Mouse (Mus musculus): ENCODE measurements around the gene Ddc.
A peak's percentile ranks its signal among the peaks of the same experiment; 100 is the strongest.

The Ddc gene

DNA sequence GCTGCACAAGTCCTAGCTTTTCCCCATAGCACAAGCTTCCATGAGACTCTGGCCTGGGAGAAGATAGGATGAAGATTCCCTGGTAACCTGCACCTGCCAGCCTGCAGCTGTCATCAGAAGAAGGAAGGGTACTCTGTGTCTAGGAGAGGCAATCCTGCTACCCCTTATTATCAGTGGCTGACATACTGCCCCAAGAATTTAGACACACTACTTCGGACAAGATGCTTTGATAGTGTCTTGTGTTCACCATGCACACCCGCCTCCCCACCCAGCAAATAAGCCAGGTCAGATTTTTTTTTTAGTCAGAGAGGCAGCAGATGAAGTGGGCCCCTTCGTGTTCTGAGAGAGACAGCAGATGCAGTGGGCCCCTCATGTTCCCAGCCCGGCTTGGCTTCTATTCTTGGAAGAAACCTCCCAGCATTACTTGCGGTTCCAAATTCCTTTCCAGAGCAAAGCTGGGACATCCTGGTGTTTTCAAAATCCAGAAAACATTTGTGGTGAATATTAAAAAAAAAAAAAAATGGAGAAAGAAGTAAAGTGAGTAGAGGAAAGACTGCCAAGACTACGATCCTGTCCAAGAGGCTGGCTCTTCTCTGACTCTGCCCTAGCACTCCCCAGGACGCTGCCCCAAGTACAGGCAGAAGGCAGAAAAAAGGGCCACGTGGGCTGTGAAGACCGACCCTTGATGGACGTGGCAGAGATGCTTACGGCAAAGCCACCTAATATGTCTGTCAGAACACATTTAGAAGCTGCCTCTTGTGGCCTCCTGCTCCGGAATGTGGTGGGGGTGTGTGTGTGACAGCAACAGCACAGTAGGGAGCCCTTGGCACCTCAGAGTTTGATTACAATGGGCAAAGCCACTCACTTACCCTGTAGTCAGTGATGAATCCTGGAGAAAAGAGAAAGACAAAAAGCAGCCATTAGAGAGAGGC lies 73.7 kb downstream of the Ddc start:
- DNase-seq (ENCODE audit: low spot score in 2 of 2) = no peak

DNA sequence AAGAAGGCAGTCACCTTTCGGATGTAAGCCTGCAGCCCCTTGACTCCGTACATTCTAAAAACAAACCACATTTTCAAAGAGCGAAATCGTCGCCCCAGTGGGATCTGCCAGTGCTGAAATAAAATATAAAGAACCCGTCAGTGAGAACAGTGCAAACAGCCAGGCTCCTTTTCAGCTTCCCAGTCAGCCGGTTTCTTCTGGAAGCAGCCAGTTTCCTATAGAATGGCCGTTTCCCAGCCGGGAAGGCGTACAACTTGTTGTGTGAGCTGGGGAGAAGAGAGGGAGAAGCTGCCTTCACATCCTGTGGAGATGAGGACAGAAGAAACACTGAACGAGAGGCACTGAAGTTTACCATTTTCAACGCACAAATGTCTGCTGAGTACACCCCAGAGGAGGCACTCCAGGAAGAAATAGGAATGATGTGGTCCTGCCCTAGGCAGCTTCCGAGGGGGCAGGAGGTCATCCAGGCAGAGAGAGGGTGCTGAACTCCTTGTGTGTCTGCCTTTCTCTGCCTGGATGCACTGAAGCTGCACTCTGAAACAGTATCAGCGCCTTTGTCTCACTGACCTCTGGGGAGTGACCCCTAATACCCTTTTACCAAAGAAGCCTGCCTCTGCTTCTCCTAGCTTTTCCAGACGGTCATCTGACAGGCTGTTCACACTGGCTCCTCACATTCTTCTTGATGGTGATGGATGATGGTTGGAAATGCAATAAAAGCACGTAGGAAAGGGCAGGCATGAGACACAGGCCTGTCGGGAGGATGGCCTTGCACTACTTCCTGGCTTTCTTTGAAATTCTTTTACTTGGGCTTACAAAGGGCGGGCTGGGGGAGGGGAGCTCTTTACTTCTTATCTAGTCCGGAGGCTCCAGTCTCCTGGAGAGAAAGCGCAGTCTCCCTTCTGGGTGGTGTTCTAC lies 75.5 kb downstream of the Ddc start:
- DNase-seq (ENCODE audit: low spot score in 2 of 2) = no peak

DNA sequence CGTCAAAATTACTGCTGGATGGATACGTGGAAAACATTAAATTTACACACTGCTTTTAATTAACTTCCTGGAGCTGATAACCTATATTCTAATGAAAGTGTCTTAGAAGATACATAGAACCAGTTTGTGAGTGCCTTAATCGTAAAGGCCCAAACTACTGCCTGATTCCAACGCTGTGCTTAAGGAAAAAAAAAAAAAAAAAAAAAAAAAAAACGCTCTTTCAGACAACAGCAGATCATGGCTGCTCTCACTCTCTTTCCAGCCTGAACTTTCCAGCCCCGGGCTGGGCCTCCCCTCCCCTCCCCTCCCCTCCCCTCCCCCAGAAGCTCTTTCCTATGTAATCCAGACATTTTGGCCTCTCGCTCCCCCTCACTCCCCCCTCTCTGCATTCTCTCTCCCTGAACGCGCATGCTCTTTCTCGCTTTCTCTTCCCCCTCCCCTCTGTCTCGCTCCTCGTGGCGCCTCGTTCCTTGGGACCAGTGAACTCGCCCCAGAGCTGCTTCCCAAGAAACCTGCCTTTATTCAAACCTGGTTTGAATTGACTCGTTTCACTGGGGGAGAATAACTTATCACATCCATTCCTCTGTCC lies 76.5 kb downstream of the Ddc start:
- DNase-seq (ENCODE audit: low spot score in 2 of 2) = peak; percentile 63 to 69

DNA sequence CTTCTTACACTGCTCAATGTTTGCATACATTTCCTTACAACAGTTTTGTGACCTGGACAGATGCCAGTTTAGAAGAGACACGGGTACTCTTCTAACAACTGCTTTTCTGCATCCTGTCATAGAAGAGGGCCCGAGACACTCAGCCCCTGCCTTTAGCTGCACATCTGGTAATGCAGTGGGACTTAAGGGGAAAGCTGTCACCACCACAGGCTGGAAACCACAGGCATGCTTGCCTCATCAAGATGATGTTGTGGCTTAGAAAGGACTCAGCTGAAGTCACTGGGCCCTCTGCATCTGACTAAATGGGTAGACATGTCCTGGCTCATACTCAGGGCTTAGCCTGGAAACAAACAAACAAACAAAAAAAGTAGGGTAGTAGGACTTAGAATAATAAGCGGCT lies 77.2 kb downstream of the Ddc start:
- DNase-seq (ENCODE audit: low spot score in 2 of 2) = no peak

DNA sequence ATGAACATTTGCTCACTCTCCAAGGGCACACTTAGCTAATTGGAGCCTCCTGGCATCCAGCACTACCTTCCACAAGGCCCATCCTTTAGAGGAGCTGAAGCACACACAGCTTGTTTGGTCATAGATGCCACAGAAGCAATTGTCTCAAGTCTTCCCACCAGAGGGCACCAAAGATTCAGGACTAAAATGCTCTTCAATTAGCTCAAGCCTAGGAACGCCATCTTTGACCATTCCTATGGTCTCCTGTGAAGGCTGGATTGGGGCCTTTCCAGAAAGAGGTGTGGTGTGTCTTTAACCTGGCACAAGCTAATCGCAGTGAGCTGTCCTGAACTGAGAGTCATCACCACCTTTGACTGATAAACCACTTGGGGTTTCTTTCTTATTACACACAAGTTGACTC lies 77.7 kb downstream of the Ddc start:
- peak; percentile 66 to 78 for DNase-seq (ENCODE audit: low spot score in 2 of 2)

DNA sequence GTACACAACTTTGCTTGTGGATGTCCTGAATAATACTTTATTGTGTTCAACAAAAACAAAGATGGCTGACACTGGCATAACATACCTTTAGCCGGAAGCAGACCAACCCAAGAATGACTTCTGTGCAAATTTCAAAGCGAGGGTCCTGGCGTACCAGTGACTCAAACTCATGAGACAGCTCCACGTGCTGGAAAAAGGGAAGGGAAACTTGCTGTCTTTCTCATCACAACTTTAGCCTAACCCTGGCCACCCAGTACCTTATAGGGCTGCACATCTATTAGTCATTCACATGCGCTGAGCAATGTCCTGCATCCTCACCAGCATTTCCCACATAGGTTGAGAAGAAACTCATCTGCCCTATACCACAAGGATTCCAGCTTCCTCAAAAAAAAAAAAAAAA lies 78.7 kb downstream of the Ddc start:
- DNase-seq (ENCODE audit: low spot score in 2 of 2) = no peak

DNA sequence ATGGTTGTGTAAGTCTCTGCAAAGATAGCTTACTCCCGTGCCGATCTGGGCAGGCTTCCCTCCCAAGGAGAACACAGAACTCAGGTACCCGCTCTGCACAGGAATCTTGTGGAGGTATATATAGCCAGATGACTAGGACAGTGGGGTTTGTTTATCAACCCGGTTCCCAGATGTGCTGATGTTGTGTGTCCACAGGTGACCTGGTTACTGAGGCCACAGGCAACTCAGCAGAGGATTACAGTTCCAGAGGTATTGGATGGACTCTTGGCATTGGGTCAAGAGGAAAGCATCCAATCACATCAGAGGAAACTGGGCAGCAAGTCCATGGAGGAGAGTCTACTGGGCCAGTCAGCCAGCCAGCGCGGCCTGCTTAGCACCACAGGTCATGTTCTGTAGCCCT lies 79.1 kb downstream of the Ddc start:
- no peak for DNase-seq (ENCODE audit: low spot score in 2 of 2)

DNA sequence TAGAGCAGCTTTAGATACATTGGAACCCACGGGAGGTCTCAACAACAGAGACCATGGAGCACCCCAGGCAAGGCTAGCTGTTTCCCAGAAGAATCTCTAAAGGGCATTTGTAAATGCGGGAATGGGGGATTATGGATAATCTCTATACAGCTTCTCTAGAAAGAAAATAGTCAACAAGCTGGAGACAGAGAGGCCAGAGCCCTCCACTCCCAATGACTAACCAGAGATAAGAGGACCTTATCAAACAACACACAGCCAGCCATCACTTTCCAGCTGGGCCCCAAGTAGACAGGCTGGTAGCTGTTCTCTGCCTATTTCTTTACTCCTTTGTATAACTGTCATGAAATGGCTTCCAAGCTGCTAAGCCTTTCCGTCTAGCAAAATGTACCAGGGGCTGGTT lies 82.2 kb downstream of the Ddc start:
- DNase-seq (ENCODE audit: low spot score in 2 of 2) = no peak

DNA sequence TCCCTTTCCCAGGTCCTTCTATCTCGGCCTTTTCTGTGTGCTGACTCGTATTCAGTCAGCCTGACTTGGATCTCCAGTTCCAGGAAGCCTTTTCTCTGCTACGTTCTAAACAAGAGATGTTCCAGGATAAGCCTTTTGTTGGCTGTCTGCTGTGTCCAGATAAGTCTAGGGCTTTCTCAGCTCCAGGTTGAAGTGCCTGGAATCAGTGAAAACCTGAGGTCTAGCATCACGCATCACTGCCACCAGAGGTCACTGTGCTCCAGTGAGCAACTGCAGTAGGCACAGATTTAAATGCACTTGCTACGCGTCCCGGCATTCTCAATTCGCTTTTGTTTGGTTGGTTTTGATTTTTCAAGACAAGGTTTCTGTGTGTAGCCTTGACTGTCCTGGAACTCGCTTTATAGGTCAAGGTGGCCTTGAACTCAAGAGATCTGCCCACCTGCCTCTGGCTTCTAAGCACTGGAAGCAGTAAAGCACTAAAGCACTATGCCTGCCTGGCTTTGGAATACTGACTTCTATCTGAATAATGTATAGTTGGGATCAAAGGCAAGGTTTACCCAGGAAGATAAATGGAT lies 86.0 kb downstream of the Ddc start:
- peak; percentile 57 to 78 for DNase-seq (ENCODE audit: low spot score in 2 of 2)

DNA sequence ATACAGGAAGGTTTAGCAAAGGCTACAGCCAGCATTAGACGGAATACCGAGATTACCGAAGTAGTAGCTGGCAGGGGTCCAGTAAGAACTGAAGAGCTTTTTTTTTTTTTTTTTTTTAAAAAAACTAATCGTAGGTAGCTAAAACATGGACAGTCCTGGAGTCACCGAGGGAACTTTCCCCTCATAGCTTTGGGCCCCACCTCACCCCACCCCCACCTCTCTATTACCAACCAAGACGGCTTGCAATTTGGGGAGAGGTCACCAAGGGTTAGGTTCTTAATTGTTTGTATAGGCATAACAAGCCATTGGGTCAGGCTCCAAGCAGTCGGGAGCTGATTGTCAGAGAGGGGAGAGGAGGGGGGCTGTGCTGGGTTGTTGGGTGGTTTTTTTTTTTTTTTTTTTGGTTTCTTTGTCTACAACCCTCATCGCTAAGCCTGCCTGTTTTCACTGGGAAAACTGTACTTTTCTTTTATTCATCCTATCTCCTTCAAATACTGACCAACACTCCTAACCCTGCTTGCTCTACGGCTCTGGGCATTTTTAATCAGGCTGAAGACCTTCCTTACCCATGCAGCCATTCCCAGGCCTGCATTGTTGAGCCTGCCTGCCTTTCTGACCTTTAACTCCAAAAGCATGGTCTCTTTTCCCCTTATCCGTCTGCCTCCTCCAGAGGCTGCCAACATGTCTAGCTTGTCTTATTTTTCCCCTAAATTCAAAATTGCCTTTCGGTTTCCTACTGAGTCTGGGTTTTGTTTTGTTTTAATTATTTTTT lies 88.4 kb downstream of the Ddc start:
- DNase-seq (ENCODE audit: low spot score in 2 of 2) = no peak

DNA sequence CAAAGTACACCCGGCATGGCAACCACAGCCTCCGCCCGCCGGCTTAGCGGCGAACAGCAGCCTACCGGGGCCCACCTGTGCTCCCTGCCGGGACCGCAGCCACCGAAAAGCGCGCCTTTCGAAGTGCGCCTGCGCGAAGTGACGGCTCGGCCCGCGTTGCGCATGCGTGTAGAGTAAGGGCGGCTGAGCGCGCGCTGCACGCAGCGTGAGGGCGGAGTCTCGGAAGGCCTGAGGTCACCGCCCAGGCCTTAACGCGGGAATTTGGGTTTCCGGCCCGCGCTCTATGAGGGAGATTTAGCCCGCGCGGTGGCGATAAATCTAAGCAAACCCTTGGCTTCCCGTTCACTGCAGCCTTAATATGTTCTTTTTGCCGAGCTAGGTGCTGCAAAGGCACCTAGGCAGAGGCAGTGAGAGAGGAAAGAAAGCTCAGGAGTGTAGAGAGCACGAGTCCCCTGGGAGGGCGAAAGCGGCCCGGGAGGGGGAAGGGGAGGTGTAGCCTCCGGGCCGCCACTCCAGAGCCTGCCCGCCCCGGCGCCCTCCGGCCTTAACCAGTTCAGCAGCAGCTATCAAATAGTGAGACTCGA lies 89.0 kb downstream of the Ddc start, which contains the start of gene Fignl1:
Fignl1 (minus strand) TSS at position 143 of the 584 bp plus-strand sequence.
- peak; percentile 94 to 96 for DNase-seq (ENCODE audit: low spot score in 2 of 2)

DNA sequence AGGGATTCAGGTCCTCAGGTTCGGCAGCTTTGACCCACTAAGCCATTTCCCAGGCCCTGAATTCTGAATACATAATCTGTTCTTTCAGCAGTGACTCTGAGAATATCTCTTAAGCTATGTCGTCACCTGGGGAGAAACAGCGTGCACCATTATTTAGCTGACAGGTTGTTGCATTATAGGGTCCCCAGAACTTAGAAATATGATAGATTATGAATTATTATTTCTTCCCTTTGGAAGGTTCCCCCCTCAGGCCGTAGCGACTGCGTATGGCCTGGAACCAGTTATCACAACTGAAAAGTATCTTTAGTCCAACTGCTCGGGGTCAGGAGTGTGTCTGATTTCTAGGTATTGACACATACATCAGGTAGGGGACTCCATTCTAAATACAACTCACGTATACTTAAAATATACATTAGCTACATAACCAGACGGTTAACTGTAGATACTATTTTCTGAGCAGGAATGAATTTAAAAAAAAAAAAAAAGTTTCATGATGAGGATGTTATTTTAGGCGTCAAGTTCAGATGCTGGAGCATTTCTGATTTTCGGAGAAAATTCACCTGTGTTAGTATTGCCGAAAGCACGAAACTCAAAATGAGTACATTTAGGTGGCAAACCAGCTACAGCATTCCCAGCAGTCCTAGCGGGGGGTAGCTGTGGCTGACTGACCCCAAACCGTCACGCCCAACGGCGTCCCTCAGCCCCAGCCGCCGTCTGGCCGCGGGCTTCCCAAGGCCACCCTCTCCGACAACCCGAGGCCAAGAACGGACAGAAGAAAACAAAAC lies 89.7 kb downstream of the Ddc start:
- DNase-seq (ENCODE audit: low spot score in 2 of 2) = no peak

DNA sequence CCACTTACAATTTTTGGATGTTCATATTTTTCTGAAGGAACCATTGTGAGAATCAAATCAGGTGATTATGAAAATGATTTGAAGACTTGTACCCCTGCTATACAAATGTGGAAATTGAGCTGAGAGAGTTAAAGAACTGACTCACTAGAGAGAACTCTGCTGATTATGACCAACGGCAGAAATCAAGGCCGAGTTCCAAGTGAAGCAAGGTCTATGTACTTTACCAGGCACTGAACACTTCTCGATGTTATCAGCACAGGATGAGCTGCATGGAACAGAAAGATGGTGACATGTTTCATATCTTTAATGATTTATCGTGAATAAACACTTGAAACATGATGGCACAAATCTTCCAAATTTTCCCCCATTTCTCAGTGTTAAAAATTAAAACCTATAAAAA lies 92.0 kb downstream of the Ddc start:
- no peak for DNase-seq (ENCODE audit: low spot score in 2 of 2)

DNA sequence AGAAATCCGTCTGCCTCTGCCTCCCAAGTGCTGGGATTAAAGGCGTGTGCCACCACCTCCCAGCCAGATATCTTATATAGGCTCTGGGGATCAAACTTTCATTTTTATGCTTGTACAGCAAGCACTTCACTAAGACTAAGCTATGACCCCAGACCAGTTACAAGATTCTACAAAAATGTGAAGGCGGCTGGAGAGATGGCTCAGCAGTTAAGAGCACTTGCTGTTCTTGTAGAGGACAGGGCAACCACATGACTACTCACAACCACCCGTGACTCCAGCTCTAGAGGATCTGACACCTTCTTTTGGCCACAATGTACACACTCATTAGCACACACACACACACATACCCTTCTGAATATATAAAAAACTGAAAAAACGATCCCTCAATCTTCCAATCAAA lies 93.5 kb downstream of the Ddc start:
- no peak for DNase-seq (ENCODE audit: low spot score in 2 of 2)

DNA sequence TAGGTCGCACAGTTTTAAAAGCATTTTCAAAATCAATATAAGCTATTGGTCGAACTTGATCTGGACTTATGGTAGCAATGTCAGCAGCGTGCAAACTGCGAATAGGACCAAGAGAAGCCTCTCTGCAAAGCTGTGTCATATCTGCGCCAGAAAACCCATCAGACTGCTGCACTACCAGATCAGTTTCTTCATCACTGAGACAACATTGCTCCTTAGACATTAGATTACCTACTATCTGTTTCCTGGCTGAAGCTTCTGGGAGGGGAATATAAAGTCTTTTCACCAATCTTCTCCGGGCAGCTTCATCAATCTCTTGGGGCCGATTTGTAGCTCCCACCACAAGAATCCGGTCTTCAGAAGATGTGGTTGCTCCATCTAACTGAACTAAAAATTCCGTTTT lies 96.9 kb downstream of the Ddc start:
- no peak for DNase-seq (ENCODE audit: low spot score in 2 of 2)

DNA sequence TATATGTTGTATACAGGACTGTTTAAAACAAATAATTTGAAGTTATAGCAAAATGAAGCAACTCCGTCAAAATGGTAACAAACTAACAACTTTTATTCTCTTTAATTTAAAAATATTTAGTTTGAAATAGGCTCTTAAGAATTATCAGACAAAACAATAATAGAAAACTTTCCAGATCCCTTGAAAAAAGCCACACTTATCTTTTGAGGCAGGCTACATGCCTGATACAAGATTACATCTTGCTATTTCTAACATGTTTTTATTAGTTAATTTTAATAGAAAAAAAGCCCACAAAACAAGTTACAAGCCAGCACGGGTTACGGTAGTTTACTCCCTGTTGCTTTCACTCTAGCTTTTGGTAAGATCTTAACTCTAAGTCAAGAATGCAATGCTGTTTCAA lies 97.6 kb downstream of the Ddc start:
- DNase-seq (ENCODE audit: low spot score in 2 of 2) = no peak

DNA sequence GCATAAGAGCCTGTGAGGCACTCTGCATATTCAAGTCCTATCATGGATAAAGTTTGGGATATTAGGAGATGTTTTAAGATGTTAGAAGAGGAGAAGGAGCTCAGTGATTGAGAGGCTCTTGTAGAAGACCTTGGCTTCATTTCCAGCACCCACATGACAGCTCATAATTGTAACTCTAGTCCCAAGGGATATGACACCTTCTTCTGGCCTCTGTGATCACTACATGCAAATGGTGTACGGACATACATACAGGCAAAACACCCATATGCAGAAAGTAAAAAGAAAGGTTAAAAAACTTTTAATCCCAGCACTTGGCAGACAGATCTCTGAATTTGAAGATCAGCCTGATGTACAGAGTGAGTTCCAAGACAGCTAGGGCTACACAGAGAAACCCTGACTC lies 99.3 kb downstream of the Ddc start:
- no peak for DNase-seq (ENCODE audit: low spot score in 2 of 2)

DNA sequence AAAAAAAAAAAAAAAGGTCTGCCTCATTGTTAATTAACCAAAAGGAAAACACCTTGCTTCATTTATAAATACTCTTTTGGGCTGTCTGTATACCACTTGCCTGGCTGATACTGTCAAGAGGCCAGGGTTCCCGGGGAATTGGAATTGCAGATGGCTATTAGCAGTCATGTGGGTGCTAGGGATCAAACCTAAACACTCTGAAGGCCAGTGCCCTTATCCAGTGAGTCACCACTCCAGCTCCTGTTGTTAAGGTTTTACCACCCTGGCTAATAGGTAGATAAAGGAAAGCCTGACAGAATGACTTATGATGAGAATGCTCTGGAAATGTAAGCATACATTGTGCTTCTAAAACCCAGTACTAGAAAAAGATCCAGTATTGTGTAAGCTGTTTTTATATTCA lies 103.3 kb downstream of the Ddc start:
- no peak for DNase-seq (ENCODE audit: low spot score in 2 of 2)

DNA sequence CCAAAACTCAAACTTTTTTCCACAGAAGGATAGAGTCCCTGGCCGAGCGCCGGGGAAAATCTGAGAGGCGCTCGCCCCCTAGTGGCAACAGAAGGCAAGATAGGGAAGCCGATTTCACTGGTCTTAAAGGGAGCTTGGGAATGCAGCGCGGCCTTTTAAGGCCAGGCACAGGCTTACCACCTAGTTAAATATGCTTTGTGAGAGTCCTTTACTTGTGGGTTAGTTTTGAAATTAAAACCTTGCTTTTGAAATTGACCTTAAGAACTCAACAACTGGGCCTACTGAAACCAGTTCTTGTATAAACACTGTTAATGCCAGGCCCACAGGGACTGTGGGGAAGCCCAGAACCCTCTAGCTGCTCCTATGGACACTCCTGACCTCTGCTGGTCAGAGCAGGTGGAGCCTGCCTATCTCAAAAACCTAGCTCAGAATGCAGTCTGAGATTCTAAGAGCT lies 109.4 kb downstream of the Ddc start:
- DNase-seq (ENCODE audit: low spot score in 2 of 2) = peak; percentile 52 to 76

DNA sequence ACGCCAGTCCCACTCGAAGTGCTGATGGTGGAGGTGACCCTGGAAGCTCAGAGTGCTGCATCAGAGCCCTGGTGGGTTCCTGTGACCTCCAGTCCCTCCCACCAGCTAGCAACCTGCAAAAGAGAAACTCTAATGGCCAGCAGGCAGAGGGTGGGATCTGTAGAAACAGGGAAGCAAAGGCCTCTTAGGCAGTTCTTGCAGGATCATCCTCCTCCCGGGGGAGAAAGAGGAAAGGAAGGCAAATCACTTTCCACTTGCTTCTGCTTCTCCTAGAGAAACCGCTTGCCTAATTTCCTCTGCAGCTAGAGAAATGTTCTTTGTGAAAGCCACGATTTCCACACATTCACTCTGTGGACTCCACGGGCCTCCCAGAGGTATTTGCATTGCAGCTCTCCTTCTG lies 112.5 kb downstream of the Ddc start:
- DNase-seq (ENCODE audit: low spot score in 2 of 2) = no peak

All from urinary bladder, postnatal 4 days (tissue).